Mouse (Mus musculus): ENCODE data around the gene Mfap3l.
"Not testable (repeated sequence)": the region's sequence is repeated elsewhere in the genome, so short reads cannot be mapped to it uniquely, and the experiment has no call there.

The Mfap3l gene

GRCm38 (mm10) chr8:60657425-60658113 lies 24.9 kb downstream of the Mfap3l start:
- no peak for DNase-seq

- DNase-seq: no peak
Measured at GRCm38 (mm10) chr8:60658114-60658500, 25.5 kb downstream of the Mfap3l start.

GRCm38 (mm10) chr8:60658686-60659085 lies 26.1 kb downstream of the Mfap3l start:
- not testable (repeated sequence) for DNase-seq

DNA sequence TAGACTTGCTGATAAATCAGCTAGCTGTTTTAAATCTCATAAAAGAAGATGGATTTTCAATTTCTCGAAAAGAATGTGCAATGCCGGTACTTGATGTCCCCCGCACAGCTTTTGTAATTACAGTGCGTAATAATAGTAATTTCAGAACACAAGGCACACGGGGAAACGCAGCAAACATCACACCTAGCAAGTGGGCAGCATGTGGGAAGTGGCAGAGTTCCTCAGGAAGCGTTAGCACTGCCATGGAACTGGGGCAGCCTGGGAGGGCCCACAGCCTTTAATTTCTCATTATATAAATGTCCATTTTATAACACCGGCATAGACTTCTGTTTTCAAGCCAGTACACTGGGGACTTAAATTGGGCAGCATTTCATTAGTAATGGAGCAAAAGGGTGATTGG lies 27.1 kb downstream of the Mfap3l start:
- DNase-seq: no peak

- DNase-seq: no peak
Measured at GRCm38 (mm10) chr8:60661191-60661590, 28.6 kb downstream of the Mfap3l start.

GRCm38 (mm10) chr8:60663552-60663951 lies 30.9 kb downstream of the Mfap3l start:
- no peak for DNase-seq

GRCm38 (mm10) chr8:60665821-60666220 lies 33.2 kb downstream of the Mfap3l start:
- no peak for DNase-seq

GRCm38 (mm10) chr8:60666852-60667251 lies 34.2 kb downstream of the Mfap3l start:
- DNase-seq: no peak

DNA sequence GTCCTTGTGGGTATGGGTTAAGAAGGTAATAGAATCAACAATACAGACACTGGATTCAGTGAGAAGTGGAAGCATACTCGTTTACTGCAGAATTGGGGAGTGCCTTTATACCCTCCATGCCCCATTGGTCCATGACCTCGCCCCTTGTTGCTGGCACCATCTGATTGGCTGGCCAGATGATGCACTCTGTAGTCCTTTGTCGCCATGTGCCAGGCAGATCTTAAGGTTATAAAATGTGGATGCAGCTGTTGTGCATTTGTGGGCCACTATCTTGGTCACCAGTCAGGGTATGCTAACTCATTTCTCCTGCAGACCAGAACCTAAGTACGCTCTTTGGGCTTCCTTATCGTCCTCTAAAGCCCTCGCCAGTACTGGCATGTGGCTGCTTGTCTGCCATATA lies 46.0 kb downstream of the Mfap3l start:
- DNase-seq: no peak

DNA sequence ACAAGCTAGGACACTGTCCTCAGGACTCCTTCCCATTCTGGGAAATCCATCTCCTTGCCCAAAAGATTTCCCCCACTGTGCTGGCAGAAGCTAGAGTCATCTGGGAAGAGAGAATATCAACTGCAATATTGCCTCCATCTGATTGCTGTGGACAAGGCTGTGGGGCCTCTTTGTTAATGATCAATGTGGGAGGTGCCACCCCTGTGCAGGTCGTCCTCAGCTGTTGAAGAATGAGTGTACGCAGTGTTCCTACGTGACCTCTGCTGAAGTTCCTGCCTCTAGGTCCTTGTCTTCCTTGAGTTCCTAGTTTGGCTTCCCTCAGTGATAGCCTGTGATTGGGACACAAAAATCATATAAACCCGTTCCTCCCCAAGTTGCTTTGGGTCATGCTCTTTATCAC lies 49.2 kb downstream of the Mfap3l start:
- DNase-seq: no peak

DNA sequence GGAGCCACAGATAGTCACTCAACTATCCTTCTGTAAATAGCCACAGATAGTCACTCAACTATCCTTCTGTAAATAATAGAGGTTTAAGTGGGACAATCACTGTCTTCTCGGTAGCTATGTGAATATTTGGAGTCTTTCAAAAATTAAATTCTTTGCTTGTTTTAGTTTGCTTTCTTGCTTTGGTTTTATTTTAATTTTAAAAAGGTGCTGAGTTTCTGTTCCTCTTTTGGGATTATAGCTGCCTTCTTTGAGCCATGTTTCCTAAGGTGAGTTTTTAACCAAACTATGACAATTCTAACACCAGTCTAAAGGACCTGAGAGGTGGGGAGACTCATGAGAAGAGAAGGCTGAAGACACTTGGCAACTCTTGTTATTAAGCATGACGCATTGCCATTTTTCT lies 49.7 kb downstream of the Mfap3l start:
- DNase-seq: no peak

- no peak for DNase-seq
Measured at GRCm38 (mm10) chr8:60711516-60712086, 79.0 kb downstream of the Mfap3l start.

DNA sequence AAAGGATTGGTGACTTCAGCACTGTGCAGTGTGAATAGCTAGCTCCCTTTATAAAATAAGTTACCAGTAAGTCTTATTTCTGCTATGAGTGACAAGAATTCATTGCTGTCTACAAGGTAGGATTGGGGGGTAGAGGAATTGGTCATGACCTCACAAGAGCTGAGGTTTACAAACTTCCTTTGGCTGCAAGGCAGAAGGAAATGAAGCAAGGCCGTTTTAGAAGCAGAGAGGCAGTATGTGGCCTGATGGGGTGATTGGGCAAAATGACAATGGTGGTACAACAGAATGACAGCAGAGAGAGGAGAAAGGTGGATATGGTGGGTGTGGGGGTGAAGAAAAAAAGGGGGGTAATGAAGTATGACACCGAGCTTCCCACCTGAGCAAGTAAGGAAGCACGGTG lies 82.1 kb downstream of the Mfap3l start:
- no peak for DNase-seq

GRCm38 (mm10) chr8:60718692-60719091 lies 86.1 kb downstream of the Mfap3l start:
- DNase-seq: no peak
